Mouse (Mus musculus): ENCODE data around the gene Pla2g2e. TPM values are rescaled to one million over a fixed set of nuclear protein-coding genes. Genes with fewer than 3 reads are reported as not detected.
"Not testable (repeated sequence)": the region's sequence is repeated elsewhere in the genome, so short reads cannot be mapped to it uniquely, and the experiment has no call there.

Gene Pla2g2e
- polyA plus RNA-seq, 1 experiment from 2014 or later = not detected

- Histone ChIP-seq H3K4me2 (no peak within 1 kb of the TSS), H3K36me3 (replicated peaks) (no peaks in the 10 kb centered on the region), H3K9ac (no peak within 1 kb of the TSS), H3K27me3 (peaks cover 13% of the 10 kb centered on the region), H3K4me3 (replicated peaks) (no peak within 1 kb of the TSS), H3K9me3 (replicated peaks) (no peaks in the 10 kb centered on the region), H3K27ac (replicated peaks) (no peak within 1 kb of the TSS), H3K4me1 (replicated peaks) (no peaks in the 10 kb centered on the region)
- 41% methylated on average over 10 of the region's 10 CpGs for WGBS (ENCODE audit: insufficient replicate concordance)
- no peak for ATAC-seq (ENCODE audit: insufficient read depth)
Measured at GRCm38 (mm10) chr4:138863344-138863998, 14.3 kb upstream of the Pla2g2e start, which contains the start of gene Pla2g5. Pla2g5 (minus strand) TSS chr4:138863482.

GRCm38 (mm10) chr4:138865092-138865491 is 12.7 kb upstream of the Pla2g2e start:
- Histone ChIP-seq H3K4me1 (replicated peaks) (no peaks in the 10 kb centered on the region), H3K27me3 (peaks cover 4% of the 10 kb centered on the region; the same call in 1 of the 2 replicates), H3K9me3 (replicated peaks) (no peaks in the 10 kb centered on the region), H3K4me2 (no peak overlapping the region), H3K4me3 (replicated peaks) (no peak overlapping the region), H3K9ac (no peak overlapping the region), H3K36me3 (replicated peaks) (no peaks in the 10 kb centered on the region), H3K27ac (replicated peaks) (no peak overlapping the region)
- 29% methylated on average over 5 of the region's 5 CpGs for WGBS (ENCODE audit: insufficient replicate concordance)
- no peak for ATAC-seq (ENCODE audit: insufficient read depth)

GRCm38 (mm10) chr4:138865991-138866390 is 11.8 kb upstream of the Pla2g2e start:
- no peaks in the 10 kb centered on the region for H3K4me1 ChIP-seq (replicated peaks)
- H3K9me3 ChIP-seq (replicated peaks) = no peaks in the 10 kb centered on the region
- ATAC-seq (ENCODE audit: insufficient read depth) = no peak
- H3K9ac ChIP-seq = no peak overlapping the region
- H3K36me3 ChIP-seq (replicated peaks) = no peaks in the 10 kb centered on the region
- WGBS (ENCODE audit: insufficient replicate concordance) = 43% methylated on average over 6 of the region's 6 CpGs
- H3K27me3 ChIP-seq = peaks cover 4% of the 10 kb centered on the region; the same call in 1 of the 2 replicates
- no peak overlapping the region for H3K4me3 ChIP-seq (replicated peaks)
- no peak overlapping the region for H3K27ac ChIP-seq (replicated peaks)
- no peak overlapping the region for H3K4me2 ChIP-seq

- H3K27me3 ChIP-seq = peaks cover 4% of the 10 kb centered on the region; the same call in 1 of the 2 replicates
- ATAC-seq (ENCODE audit: insufficient read depth) = no peak
- H3K36me3 ChIP-seq (replicated peaks) = no peaks in the 10 kb centered on the region
- no peak overlapping the region for H3K9ac ChIP-seq
- H3K4me1 ChIP-seq (replicated peaks) = no peaks in the 10 kb centered on the region
- WGBS (ENCODE audit: insufficient replicate concordance) = 9% methylated on average over 7 of the region's 7 CpGs
- H3K4me2 ChIP-seq = no peak overlapping the region
- H3K27ac ChIP-seq (replicated peaks) = no peak overlapping the region
- no peak overlapping the region for H3K4me3 ChIP-seq (replicated peaks)
- no peaks in the 10 kb centered on the region for H3K9me3 ChIP-seq (replicated peaks)
Measured at GRCm38 (mm10) chr4:138866413-138866812, 11.3 kb upstream of the Pla2g2e start.

GRCm38 (mm10) chr4:138868666-138869065 is 9.1 kb upstream of the Pla2g2e start:
- Histone ChIP-seq H3K4me1 (replicated peaks) (no peaks in the 10 kb centered on the region), H3K27ac (replicated peaks) (no peak overlapping the region), H3K4me3 (replicated peaks) (no peak overlapping the region), H3K36me3 (replicated peaks) (no peaks in the 10 kb centered on the region), H3K27me3 (no peaks in the 10 kb centered on the region), H3K9ac (no peak overlapping the region), H3K4me2 (no peak overlapping the region), H3K9me3 (replicated peaks) (no peaks in the 10 kb centered on the region)
- no peak for ATAC-seq (ENCODE audit: insufficient read depth)
- 40% methylated on average over 8 of the region's 8 CpGs for WGBS (ENCODE audit: insufficient replicate concordance)

GRCm38 (mm10) chr4:138873864-138874263 is 3.9 kb upstream of the Pla2g2e start, which contains the start of gene Gm13030:
Gm13030 (minus strand) TSS chr4:138873964.
- no peak for ATAC-seq (ENCODE audit: insufficient read depth)
- no peak within 1 kb of the TSS for H3K4me2 ChIP-seq
- H3K4me3 ChIP-seq (replicated peaks) = no peak within 1 kb of the TSS
- H3K27ac ChIP-seq (replicated peaks) = no peak within 1 kb of the TSS
- no peak within 1 kb of the TSS for H3K9ac ChIP-seq
- H3K36me3 ChIP-seq (replicated peaks) = no peaks in the 10 kb centered on the region
- no peaks in the 10 kb centered on the region for H3K4me1 ChIP-seq (replicated peaks)
- H3K9me3 ChIP-seq (replicated peaks) = no peaks in the 10 kb centered on the region
- no peaks in the 10 kb centered on the region for H3K27me3 ChIP-seq
- WGBS (ENCODE audit: insufficient replicate concordance) = 62% methylated on average over 6 of the region's 6 CpGs

- not testable (repeated sequence) for H3K9ac ChIP-seq; H3K4me1 ChIP-seq (replicated peaks); H3K4me3 ChIP-seq (replicated peaks); H3K9me3 ChIP-seq (replicated peaks); H3K27me3 ChIP-seq; H3K4me2 ChIP-seq; H3K27ac ChIP-seq (replicated peaks); ATAC-seq (ENCODE audit: insufficient read depth); H3K36me3 ChIP-seq (replicated peaks)
- 73% methylated on average over 2 of the region's 2 CpGs for WGBS (ENCODE audit: insufficient replicate concordance)
Measured at GRCm38 (mm10) chr4:138875275-138875674, 2.5 kb upstream of the Pla2g2e start.

GRCm38 (mm10) chr4:138875986-138876385 is 1.8 kb upstream of the Pla2g2e start:
- ATAC-seq (ENCODE audit: insufficient read depth) = no peak
- H3K4me1 ChIP-seq (replicated peaks) = no peaks in the 10 kb centered on the region
- H3K36me3 ChIP-seq (replicated peaks) = no peaks in the 10 kb centered on the region
- H3K4me2 ChIP-seq = no peak overlapping the region
- H3K27ac ChIP-seq (replicated peaks) = no peak overlapping the region
- no peaks in the 10 kb centered on the region for H3K9me3 ChIP-seq (replicated peaks)
- H3K27me3 ChIP-seq = no peaks in the 10 kb centered on the region
- WGBS (ENCODE audit: insufficient replicate concordance) = 59% methylated on average over 2 of the region's 2 CpGs
- no peak overlapping the region for H3K9ac ChIP-seq
- H3K4me3 ChIP-seq (replicated peaks) = no peak overlapping the region

GRCm38 (mm10) chr4:138878783-138879182 is 1.0 kb downstream of the Pla2g2e start:
- no peak overlapping the region for H3K27ac ChIP-seq (replicated peaks)
- H3K4me2 ChIP-seq = no peak overlapping the region
- H3K9ac ChIP-seq = no peak overlapping the region
- no peaks in the 10 kb centered on the region for H3K9me3 ChIP-seq (replicated peaks)
- H3K27me3 ChIP-seq = peaks cover 17% of the 10 kb centered on the region
- H3K4me3 ChIP-seq (replicated peaks) = no peak overlapping the region
- no peaks in the 10 kb centered on the region for H3K4me1 ChIP-seq (replicated peaks)
- ATAC-seq (ENCODE audit: insufficient read depth) = no peak
- 35% methylated on average over 8 of the region's 8 CpGs for WGBS (ENCODE audit: insufficient replicate concordance)
- no peaks in the 10 kb centered on the region for H3K36me3 ChIP-seq (replicated peaks)

- Histone ChIP-seq H3K4me1 (replicated peaks) (no peaks in the 10 kb centered on the region), H3K9me3 (replicated peaks) (no peaks in the 10 kb centered on the region), H3K4me2 (no peak overlapping the region), H3K4me3 (replicated peaks) (no peak overlapping the region), H3K27ac (replicated peaks) (no peak overlapping the region), H3K36me3 (replicated peaks) (no peaks in the 10 kb centered on the region), H3K27me3 (peaks cover 17% of the 10 kb centered on the region), H3K9ac (no peak overlapping the region)
- no peak for ATAC-seq (ENCODE audit: insufficient read depth)
- 67% methylated on average over 11 of the region's 11 CpGs for WGBS (ENCODE audit: insufficient replicate concordance)
Measured at GRCm38 (mm10) chr4:138879808-138880207, 2.1 kb downstream of the Pla2g2e start.

GRCm38 (mm10) chr4:138880811-138881584 is 3.3 kb downstream of the Pla2g2e start:
- H3K9me3 ChIP-seq (replicated peaks) = no peaks in the 10 kb centered on the region
- 62% methylated on average over 7 of the region's 7 CpGs for WGBS (ENCODE audit: insufficient replicate concordance)
- H3K4me3 ChIP-seq (replicated peaks) = no peak overlapping the region
- H3K9ac ChIP-seq = no peak overlapping the region
- no peak for ATAC-seq (ENCODE audit: insufficient read depth)
- no peaks in the 10 kb centered on the region for H3K4me1 ChIP-seq (replicated peaks)
- peaks cover 17% of the 10 kb centered on the region for H3K27me3 ChIP-seq
- no peak overlapping the region for H3K4me2 ChIP-seq
- H3K27ac ChIP-seq (replicated peaks) = no peak overlapping the region
- no peaks in the 10 kb centered on the region for H3K36me3 ChIP-seq (replicated peaks)

All from liver, embryonic 15.5 days (tissue).